Mouse (Mus musculus): ENCODE data around the gene Taldo1.

- TF ChIP-seq GATA1 (IDR thresholded peaks at IDR 0.05; ENCODE audit: borderline replicate concordance, low read length): no peak
- no peak for TF ChIP-seq FLI1 (IDR thresholded peaks at IDR 0.05; ENCODE audit: low read length)
Observed at GRCm38 (mm10) chr7:141440613-141441012, 48.6 kb downstream of the Taldo1 start.
